Mouse (Mus musculus) monocyte, adult 5-6 weeks (primary cell): ENCODE measurements at regions not wholly inside any gene's neighbourhood (a gene's known extent, or its start where the extent isn't known, plus 50 kb on each side); places are given as distances from the start of the nearest gene placed in this dataset.

Experiments
- ATAC-seq: fragments of 153-309, 156-312 bp; replicated peaks from 2 replicates; pipeline ENCODE4 v1.8.0; 2017; ENCODE audit warnings: mild to moderate bottlenecking; ENCODE audit not compliant: low TSS enrichment, insufficient number of reproducible peaks, severe bottlenecking, poor library complexity, low FRiP score

- no peak for ATAC-seq
Measured at GRCm38 (mm10) chr6:50776236-50776832, 122.1 kb upstream of the Npvf start.

GRCm38 (mm10) chr6:50776931-50777495, 122.8 kb upstream of the Npvf start:
- ATAC-seq = no peak

DNA sequence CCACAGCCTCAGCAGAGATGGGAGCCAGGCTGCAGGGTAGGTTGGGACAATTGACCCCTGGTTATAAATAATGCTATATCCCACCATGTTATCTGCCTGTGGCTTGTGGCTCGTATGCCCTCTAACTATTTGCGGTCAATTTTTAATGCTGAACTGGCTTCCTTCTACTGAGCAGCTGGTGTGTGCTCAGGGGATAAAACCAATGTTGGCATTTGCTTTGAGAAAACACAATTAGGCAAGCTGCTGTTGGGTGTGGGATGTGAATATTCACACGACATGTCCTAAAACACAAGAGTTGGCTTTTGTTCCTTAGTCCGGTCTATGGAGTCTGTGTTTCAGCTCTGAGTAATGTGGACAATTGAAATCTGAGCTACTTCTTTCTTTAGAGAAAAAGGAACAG, 123.6 kb upstream of the Npvf start:
- no peak for ATAC-seq

- no peak for ATAC-seq
Measured at GRCm38 (mm10) chr6:50780677-50781076, 126.4 kb upstream of the Npvf start.

DNA sequence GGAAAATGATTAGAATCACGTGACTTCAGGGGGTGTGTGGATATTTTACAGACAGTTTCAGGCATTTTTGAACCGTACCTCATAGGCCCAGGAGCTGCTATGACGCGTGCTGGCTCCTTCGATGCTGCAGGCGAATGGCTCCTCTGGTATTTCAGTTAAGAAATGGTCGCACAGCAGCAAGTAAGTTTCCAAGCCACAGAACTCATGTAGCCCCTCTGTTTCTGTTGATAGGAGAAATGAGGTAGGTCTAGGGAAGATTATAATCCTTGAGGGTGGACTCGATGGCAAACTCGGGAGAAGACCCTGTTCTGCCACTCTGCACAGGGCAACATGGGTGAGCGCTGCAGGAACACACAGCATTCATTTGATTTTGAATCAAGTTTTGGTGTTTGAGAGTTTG, 127.0 kb upstream of the Npvf start:
- ATAC-seq = no peak

DNA sequence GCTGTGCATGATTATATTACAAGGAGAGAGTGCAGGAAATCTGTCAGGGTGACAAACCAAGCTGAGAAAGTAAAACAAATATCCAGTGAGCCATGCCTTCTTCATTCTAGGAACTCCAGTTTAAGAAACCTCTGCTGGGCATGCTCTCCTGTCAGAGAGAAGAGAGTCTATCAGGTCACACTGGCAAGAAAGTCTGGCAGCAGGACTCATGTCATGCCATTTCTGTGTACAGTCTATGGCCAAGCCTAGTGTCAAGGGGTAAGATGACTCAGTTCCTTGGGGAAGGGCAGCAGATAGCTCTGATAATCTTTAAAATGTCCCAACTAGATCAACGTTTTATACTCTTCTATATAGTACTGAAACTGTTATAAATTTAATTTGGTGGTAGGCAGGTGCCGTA, 128.0 kb upstream of the Npvf start:
- ATAC-seq = no peak

DNA sequence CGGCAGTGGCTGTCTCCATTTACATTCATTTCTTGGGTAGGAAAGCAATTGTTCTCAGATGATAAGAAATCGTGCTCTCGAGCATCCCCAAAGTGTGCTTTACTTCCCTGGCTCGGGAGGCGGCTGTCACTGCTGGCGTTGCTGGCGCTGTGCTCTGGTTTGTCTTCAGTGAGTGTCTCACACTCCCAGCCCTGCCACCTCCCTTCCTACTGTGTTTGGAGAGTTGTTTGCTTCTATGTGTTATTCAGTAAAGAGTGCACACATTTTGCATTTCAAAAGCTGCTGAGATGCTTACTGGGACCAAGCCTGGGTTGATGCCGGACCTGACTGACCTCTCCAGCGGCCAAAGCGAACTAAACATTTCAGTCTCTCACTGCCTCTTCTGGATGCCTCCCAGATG, 129.3 kb upstream of the Npvf start:
- ATAC-seq = no peak

GRCm38 (mm10) chr6:50784381-50784780, 130.1 kb upstream of the Npvf start:
- ATAC-seq = no peak

GRCm38 (mm10) chr6:50787666-50788065, 133.4 kb upstream of the Npvf start:
- no peak for ATAC-seq

DNA sequence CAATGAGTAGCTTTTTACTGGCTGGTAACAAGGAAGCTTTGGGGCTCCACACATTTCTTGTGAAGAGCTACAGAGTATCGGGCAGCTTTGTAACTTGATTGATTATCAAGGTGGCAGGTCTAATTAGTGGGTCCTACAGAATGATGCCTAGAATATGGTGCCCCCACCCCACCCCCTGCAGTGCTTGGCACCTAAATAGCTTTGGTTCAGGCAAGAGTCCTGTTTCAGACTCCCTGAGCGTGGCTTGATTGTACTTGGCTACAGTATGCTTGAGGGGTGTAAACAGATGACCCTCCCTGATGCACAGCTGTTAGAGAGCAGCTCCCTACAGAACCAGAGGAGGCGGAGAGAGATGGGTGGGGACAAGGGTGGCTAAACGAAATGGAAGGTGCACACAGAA, 145.7 kb upstream of the Npvf start:
- ATAC-seq = no peak

GRCm38 (mm10) chr6:50802956-50803355, 148.7 kb upstream of the Npvf start:
- no peak for ATAC-seq

DNA sequence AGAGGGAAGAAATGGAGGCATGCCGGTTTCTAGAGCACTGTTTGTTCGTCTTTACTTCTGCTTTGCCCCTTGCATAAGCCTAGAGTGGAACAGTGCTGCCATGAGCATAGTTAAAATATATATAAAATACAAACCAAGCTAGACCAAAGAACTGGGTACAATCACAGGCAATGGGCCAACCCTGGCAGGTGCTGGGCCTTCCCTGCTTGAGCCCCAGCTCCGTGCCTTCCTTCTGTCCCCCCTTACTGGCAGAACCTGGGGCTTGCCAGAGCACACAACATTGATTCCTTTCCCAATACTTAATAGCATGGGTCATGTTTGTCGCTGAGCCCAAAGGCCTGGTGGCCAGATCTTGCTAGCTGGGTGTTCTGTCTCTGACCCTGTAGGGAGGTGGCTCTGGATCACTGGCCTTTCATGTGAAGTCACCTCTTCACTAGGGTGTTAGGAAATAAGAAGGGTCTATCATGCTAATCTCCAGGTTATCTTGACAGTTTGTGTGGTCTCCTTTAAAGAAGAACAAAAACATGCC, 150.3 kb upstream of the Npvf start:
- ATAC-seq = no peak

DNA sequence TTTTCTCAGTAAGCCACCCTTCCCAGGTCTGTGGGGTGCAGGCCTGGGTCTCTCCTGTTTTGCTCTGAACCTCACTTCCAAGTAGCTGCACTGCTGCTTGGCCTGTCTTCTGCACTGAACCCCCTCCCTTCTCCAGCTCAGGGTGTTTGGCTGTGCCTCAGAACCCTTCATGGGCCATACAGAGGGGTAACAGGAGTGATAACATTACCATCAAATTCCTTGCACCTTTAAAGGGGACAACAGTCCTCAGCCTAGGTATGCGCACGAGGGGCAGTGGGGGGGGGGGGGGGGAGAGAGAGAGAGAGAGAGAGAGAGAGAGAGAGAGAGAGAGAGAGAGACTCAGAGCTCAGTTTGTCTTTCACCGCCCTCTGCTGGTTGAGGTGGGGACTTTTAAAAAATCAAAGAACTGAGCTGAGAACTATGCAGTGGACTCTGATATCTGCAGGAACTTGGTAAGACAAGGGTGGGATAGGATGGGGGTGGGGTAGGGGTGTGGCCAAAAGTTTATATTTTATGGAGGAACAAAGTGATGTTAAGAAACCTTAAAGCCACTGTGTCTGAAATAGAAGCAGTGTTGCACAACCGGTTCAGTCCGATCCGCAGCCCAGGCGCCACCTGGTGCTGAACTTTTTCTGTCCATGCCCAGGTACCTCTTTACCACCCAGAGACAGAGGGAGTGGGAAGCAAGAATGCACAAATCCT, 152.3 kb upstream of the Npvf start:
- ATAC-seq = no peak

GRCm38 (mm10) chr6:50807187-50808012, 153.2 kb upstream of the Npvf start:
- ATAC-seq = no peak

DNA sequence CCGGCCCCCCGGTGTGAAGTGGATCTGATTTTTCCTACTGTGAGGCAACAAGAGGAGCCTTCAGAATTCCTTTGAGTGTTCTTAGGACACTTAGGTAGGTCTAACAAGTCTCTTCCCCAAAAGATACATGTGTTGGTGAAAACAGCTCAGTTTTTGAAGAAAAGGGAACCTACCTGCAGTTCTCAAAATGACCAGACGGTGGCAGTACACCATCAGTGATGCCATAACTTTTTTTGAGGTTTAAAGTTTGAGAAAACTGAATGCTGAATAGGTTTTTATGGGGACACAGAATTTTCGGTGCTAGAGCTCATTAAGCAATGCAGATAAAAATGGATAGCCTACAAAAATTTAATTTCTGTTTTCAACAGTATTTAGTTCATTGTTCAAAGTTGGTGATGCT, 153.9 kb upstream of the Npvf start:
- ATAC-seq = no peak

- no peak for ATAC-seq
Measured at GRCm38 (mm10) chr6:50808811-50809668, 154.8 kb upstream of the Npvf start.

DNA sequence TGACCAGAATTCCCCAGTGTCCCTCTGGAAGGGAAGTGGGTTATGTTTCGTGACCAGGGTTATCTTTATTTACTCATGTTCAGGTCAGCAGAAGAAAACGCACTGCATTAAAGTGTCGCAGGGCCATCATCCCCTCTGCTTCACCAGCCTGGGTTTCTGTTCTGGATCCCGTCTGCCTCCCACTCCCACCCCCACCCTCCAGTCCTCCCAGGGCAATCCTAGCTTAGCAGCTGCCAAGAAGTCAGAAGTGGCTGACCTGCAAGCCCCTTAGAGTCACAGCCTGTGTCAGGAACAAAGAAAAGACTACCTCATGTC, 155.4 kb upstream of the Npvf start:
- ATAC-seq = no peak

DNA sequence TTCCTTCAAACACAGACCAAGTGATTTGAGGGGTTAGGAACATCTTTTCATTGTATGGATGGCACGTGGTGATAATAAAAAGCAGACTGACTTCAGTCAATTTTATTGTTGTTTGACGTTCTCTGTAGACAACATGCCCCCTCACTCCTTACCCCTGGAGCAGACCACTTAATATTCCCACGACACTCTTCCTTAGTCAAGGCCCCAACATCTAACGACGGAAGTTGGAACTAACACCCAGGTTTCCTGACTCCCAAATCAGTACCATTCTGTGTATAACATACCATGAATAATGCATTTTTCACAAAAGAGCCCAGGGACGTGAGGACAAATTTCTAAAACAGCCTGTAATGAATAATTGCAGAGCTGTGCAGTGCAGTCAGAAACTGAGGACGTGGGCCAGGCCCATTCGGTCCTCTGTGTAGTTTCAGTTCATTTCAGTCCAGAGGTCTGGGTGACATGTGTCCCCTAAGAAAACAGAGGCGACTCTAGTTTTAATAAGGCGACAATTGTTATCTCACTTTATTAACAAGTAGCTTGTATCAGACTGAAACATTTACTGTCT, 160.8 kb upstream of the Npvf start:
- no peak for ATAC-seq
